Mouse (Mus musculus) stomach, embryonic 15.5 days (tissue): Measurements from ENCODE around the gene Ccdc14. TPM values are rescaled to one million over a fixed set of nuclear protein-coding genes. Genes with fewer than 3 reads are reported as not detected.

Source experiments
- ATAC-seq: fragments of 200-750 bp; cut with Nextera tagmentation; 2 replicates; pipeline ENCODE4 v1.8.0; 2017; ENCODE audit warnings: low read depth, moderate number of reproducible peaks, moderate TSS enrichment; ENCODE audit not compliant: insufficient read depth, low FRiP score
- H3K27ac ChIP-seq: fragments of 300-500 bp; sonication (generic); 2 replicates; pipeline ENCODE4 v1.5.1; 2015; ENCODE audit warnings: mild to moderate bottlenecking, inconsistent platforms
- H3K27me3 ChIP-seq: fragments of 300-500 bp; sonication (generic); replicated peaks from 2 replicates; pipeline ENCODE4 v1.6.1; 2015; ENCODE audit warnings: inconsistent platforms
- H3K36me3 ChIP-seq: fragments of 300-500 bp; sonication (generic); 2 replicates; pipeline ENCODE4 v1.6.1; 2015; ENCODE audit warnings: inconsistent platforms
- H3K4me1 ChIP-seq: fragments of 300-500 bp; sonication (generic); 2 replicates; pipeline ENCODE4 v1.6.1; 2015; ENCODE audit warnings: inconsistent platforms
- H3K4me2 ChIP-seq: fragments of 300-500 bp; sonication (generic); 2 replicates; pipeline ENCODE4 v1.6.1; 2015; ENCODE audit warnings: mild to moderate bottlenecking, inconsistent platforms
- H3K4me3 ChIP-seq: fragments of 300-500 bp; sonication (generic); replicated peaks from 2 replicates; pipeline ENCODE4 v1.5.1; 2015; ENCODE audit warnings: inconsistent platforms
- H3K9ac ChIP-seq: fragments of 300-500 bp; sonication (generic); 2 replicates; pipeline ENCODE4 v1.6.1; 2015; ENCODE audit warnings: inconsistent platforms
- H3K9me3 ChIP-seq: fragments of 300-500 bp; sonication (generic); 2 replicates; pipeline ENCODE4 v1.6.1; 2016; ENCODE audit warnings: inconsistent platforms
- WGBS: fragments of 180-500 bp; shearing (Covaris S2); methylation state at CpG from one replicate; pipeline ENCODE4 v1.1.7; 2015; 5-methylcytosine and 5-hydroxymethylcytosine counted together
- polyA plus RNA-seq: library from polyadenylated mRNA; unstranded; fragments of >200 nt; fragmentation: Nextera tagmentation; extraction: Ambion mirVana; gene quantifications from 2 replicates; pipeline ENCODE4 v1.2.1, GENCODE M21; 2015

Ccdc14 gene
- polyA plus RNA-seq, 1 experiment from 2014 or later: 5.2 TPM

- 79% methylated on average over 9 of the region's 9 CpGs for WGBS
- Histone ChIP-seq H3K9ac (no peak overlapping the region), H3K4me3 (no peak overlapping the region), H3K4me1 (no peaks in the 10 kb centered on the region), H3K27ac (no peak overlapping the region), H3K9me3 (no peaks in the 10 kb centered on the region), H3K27me3 (no peaks in the 10 kb centered on the region), H3K4me2 (no peak overlapping the region), H3K36me3 (no peaks in the 10 kb centered on the region)
- ATAC-seq: no peak
Measured at GRCm38 (mm10) chr16:34763959-34764591, 73.7 kb downstream of the Ccdc14 start.

GRCm38 (mm10) chr16:34765666-34766065 lies 75.2 kb downstream of the Ccdc14 start:
- no peak for ATAC-seq
- H3K4me2 ChIP-seq: no peak overlapping the region
- H3K4me1 ChIP-seq: no peaks in the 10 kb centered on the region
- no peaks in the 10 kb centered on the region for H3K36me3 ChIP-seq
- H3K9me3 ChIP-seq: no peaks in the 10 kb centered on the region
- H3K4me3 ChIP-seq: no peak overlapping the region
- no peak overlapping the region for H3K9ac ChIP-seq
- WGBS: 59% methylated on average over 1 of the region's 1 CpGs
- no peak overlapping the region for H3K27ac ChIP-seq
- H3K27me3 ChIP-seq: no peaks in the 10 kb centered on the region

GRCm38 (mm10) chr16:34766193-34766592 lies 75.8 kb downstream of the Ccdc14 start:
- H3K9ac ChIP-seq: no peak overlapping the region
- WGBS: 92% methylated on average over 1 of the region's 1 CpGs
- ATAC-seq: no peak

DNA sequence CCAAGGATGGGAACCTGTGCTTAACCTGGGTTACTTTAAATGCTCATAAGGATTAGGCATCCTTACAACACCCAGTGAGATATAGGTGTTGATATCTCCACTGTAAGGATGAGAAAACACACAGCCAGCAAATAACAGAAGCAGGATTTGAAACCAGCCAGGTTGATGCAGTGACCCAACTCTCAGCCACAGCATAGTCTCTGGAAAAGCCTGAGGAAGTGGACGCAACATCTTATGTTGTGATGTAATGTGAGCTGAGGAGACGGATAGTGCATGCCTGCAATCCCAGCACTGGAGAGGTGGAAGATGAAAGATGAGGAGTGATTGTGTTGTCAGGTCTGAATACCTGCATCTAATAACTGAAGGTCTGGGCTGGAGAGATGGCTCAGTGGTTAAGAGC lies 77.0 kb downstream of the Ccdc14 start:
- WGBS: 89% methylated on average over 2 of the region's 2 CpGs
- no peaks in the 10 kb centered on the region for H3K27me3 ChIP-seq
- H3K4me2 ChIP-seq: no peak overlapping the region
- ATAC-seq: no peak
- no peaks in the 10 kb centered on the region for H3K36me3 ChIP-seq
- no peaks in the 10 kb centered on the region for H3K4me1 ChIP-seq
- H3K9me3 ChIP-seq: no peaks in the 10 kb centered on the region
- H3K27ac ChIP-seq: no peak overlapping the region
- no peak overlapping the region for H3K4me3 ChIP-seq
- no peak overlapping the region for H3K9ac ChIP-seq

More at GRCm38 (mm10) chr16:34766193-34766592, 75.8 kb downstream of the Ccdc14 start:
- H3K27me3 ChIP-seq: no peaks in the 10 kb centered on the region
- H3K27ac ChIP-seq: no peak overlapping the region
- no peaks in the 10 kb centered on the region for H3K9me3 ChIP-seq
- no peaks in the 10 kb centered on the region for H3K4me1 ChIP-seq
- H3K4me3 ChIP-seq: no peak overlapping the region
- no peak overlapping the region for H3K4me2 ChIP-seq
- H3K36me3 ChIP-seq: no peaks in the 10 kb centered on the region

DNA sequence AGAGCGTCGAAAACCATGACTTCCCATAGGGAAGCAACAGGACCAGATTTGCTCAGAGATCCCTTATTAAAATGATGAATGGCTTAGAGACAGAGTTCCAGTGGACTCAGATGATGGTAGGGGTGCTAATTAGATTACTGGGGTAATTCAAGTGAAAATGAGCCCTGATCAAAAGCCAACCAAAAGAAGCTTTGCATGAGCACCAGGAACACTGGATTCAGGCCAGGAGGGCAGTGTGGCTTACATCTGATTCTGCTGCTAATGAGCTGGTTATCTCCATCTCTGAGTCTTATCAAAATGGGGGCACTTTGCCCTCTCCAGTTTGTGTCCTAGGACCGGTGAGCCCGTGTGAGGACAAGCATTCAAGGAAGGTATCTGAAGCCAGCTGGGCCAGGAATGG lies 78.0 kb downstream of the Ccdc14 start:
- H3K27me3 ChIP-seq: no peaks in the 10 kb centered on the region
- H3K36me3 ChIP-seq: no peaks in the 10 kb centered on the region
- H3K9me3 ChIP-seq: no peaks in the 10 kb centered on the region
- H3K4me3 ChIP-seq: no peak overlapping the region
- no peak overlapping the region for H3K27ac ChIP-seq
- no peak overlapping the region for H3K9ac ChIP-seq
- no peak overlapping the region for H3K4me2 ChIP-seq
- ATAC-seq: no peak
- WGBS: 74% methylated on average over 4 of the region's 4 CpGs
- no peaks in the 10 kb centered on the region for H3K4me1 ChIP-seq

DNA sequence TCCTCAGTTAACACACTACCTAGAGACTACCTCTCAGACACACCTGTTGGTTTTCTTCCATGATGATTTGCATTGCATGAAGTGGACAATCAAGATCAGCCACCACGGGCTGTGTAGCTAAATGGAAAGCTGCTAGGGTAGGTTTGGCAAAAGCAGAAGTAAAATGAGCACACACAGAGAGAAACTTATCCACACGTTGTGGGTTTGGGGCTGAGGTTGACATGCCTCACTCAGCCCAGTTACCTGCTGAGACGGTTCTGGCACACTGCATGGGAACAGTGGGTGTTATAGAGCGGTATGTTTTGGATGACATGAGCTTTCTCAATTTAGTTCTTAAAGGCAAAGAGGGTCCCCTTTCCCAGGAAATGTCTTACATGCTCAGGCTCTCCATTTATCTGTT lies 79.7 kb downstream of the Ccdc14 start:
- Histone ChIP-seq H3K9ac (no peak overlapping the region), H3K36me3 (no peaks in the 10 kb centered on the region), H3K4me2 (no peak overlapping the region), H3K4me3 (no peak overlapping the region), H3K9me3 (no peaks in the 10 kb centered on the region), H3K27me3 (no peaks in the 10 kb centered on the region), H3K4me1 (no peaks in the 10 kb centered on the region), H3K27ac (no peak overlapping the region)
- WGBS: 87% methylated on average over 4 of the region's 4 CpGs
- ATAC-seq: no peak

DNA sequence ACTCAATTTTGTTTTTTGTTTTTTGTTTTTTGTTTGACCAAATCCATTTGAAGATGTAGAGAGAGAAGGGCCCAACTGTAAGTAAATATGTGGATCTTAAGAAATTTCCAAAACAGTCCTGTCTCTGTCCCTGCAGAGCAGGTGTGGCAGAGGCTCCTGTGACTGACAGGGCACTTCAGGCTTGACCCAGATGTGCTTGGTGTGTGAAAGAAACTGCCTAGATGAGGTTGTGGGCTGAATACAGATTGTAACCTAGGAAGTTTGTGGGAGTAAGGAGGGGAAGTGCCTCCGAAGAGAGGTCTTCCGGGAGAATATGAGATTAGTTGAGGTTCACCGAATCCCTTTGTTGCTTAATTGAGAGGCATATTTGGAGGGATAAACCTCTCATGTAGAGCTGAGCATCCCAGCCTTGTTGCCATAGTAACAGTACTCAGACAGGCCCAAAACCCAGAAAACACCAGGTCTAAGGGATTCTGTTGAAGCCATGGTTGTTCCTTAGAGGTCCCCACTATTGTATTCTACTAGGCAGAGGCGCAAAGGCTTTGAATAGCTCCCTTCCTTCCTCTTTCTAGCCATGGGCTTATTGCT lies 82.1 kb downstream of the Ccdc14 start:
- Histone ChIP-seq H3K27ac (no peak overlapping the region), H3K27me3 (no peaks in the 10 kb centered on the region), H3K9me3 (no peaks in the 10 kb centered on the region), H3K4me2 (no peak overlapping the region), H3K36me3 (no peaks in the 10 kb centered on the region), H3K4me1 (no peaks in the 10 kb centered on the region), H3K4me3 (no peak overlapping the region), H3K9ac (no peak overlapping the region)
- 71% methylated on average over 4 of the region's 4 CpGs for WGBS
- no peak for ATAC-seq

Other genes starting within 250 kb of the Ccdc14 start
- gene Kalrn, start 117.1 kb upstream of the Ccdc14 start, polyA plus RNA-seq: 19.3 and 20.7 TPM in 2 replicates
- not detected in 2 replicates for gene Ropn1, start 40.7 kb upstream of the Ccdc14 start, polyA plus RNA-seq
- gene Mylk, start 54.6 kb downstream of the Ccdc14 start, polyA plus RNA-seq: 309 and 311 TPM in 2 replicates